Mouse (Mus musculus): ENCODE results near the gene Sf1.
A peak's percentile ranks its signal among the peaks of the same experiment; 100 is the strongest.

Sf1 gene

DNA sequence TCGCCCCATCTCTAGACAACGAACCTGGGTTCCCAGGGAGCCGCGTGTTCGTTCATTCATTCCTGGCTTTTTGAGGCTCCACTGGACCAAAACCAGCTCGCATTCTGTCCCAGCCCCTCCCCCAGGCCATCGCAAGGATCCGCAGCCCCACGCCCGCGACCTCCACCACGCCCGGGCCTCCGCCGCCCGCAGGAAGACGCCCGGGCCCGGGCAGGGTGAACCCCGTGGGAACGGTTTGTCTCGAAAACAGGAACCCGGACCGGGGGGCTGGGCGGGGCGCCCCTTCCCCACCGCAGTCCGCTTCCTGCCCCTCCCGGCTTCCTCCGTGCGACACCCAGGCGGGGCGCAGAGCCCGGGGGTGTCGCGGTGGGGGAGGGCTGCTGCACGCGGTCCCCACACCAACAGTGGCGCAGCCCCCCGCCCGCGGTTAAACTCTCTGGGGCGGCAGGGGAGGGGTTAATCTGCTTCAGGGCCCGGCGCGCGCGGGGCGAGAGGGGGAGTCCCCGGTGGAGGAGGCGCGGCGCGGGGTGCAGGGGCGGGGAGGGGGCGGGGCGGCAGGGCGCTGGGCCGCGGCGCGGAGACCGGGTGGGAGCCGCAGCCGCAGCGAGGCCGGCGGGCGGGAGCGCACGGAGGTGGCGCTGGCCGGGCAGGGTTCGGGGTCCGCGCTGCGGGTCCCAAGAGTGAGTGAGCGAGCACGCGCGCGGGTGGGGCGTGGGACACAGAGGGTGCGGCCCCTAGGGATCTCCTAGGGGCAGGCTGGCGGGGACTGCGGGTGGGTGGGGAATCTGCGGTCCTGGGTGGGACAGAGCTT, 36.0 kb downstream of the Sf1 start, which contains the start of gene Rasgrp2:
Gene Rasgrp2 (plus strand): TSS at position 56 of the 811 bp plus-strand sequence.
- no peak for DNase-seq (ENCODE audit: low spot score)

DNA sequence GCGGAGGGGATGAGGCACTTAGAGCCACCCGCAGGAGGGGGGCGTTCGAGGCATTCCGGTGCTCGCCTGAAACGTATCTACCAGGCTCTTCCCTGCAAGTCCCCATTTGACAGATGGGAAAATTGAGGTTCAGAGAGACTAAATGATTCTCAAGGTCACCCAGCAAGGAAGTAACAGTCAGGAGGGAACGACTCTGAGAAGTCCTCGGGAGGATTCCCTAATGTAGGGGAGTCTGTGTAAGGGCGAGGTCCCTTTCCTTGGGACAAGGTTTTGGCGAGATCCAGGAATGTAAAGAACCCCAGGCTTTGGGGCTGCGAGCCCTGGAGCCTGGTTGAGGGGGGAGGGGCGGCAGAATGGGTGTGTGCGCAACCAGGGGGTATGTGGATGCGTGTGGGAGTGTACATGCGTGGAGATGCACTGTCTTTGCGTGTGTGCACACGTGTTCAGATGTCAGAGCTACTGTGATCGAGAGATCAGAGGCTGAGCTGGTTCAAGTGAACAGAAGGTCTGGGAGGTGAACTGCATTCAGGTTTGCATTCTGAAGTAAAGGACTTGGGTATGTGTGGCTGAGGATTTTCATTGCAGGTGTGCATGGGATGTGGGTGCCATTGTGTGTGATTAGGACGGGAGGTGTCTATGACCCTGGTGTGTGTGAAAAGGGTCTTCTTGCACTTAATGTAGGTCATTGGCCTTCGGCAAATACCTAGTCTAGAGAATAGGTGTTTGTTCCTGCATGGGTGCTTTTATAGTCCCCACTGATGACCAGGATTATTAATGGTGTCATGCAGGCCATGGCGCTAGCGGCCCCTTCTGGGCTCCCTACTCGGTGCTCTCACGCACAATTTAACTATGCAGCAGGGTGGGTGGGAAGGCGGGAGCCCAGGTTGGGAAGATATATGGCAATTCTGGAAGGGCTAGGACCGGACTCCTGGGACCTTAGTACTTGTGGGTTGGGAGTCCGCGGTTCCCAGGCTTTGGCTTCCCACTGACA, 36.9 kb downstream of the Sf1 start:
- no peak for DNase-seq (ENCODE audit: low spot score)

DNA sequence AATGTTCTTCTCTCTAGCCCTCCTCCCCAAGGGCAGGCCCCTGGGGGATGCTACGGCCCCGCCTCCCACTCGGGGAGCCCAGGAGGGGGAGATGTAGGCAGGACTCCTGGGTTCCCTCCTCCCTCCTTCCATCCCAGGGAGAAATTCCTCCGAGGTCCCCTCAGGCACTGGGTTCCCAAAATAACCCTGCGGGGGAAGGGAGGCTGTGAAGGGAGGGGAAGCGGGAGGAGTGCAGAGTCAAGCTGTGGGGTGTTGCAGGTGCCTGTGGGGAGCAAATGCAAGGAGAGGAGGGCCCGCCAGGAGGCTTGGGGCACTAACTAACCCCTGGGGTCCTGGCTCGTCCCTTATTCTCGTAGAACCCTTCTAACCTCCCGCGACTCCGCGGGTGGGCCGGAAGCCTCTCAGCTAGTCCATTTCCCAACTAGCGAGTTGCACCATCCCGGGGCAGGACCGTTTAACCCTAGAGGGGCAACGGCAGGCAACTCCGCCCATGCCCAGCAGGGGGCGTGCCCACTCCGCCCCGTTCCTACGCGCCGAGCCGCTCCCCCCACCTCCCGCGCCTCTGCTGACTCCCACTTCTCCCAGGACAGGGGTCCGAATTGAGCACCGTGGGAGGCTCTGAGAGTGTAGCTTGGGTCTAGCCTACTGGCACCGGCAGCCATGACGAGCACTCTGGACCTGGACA, 37.8 kb downstream of the Sf1 start:
- DNase-seq (ENCODE audit: low spot score), result no peak

DNA sequence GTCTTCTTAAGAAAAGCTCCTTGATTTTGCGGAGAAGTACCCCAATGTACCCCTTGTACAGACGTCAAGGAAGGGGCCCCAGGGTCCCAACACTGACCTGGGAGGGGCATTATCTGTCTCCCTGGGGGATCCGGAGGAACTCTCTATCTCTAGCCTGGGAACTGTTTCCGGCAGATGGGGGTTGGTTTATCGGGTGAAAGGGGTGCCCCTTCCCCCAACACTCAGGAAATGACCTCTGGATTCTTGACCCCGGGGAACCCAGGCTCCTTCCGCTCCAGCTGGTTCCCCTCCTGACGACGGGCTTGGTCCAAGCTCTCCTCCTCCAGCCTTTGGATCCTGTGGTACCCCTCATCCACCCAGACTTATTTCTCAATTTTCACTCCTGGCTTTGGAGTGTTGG, 38.5 kb downstream of the Sf1 start:
- no peak for DNase-seq (ENCODE audit: low spot score)

DNA sequence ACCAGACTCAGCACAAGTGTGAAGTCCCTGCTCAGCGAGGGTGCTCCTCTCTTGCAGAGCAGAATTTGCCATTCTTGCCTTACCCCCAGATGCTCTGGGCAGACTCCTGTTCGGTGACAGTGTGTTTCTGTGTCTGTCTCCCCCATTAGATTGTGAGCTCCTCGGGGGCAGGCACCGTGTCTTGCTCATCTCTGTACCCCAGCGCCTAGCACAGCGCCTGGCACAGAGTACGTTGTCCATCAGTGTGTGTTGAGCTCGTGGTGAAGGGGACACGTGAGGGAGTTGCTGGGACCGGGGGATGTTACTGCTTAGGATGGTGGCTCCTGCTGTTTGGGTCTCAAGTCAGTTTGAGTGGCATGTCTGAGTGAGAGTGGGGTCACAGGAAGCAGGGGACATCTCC, 40.4 kb downstream of the Sf1 start:
- no peak for DNase-seq (ENCODE audit: low spot score)

DNA sequence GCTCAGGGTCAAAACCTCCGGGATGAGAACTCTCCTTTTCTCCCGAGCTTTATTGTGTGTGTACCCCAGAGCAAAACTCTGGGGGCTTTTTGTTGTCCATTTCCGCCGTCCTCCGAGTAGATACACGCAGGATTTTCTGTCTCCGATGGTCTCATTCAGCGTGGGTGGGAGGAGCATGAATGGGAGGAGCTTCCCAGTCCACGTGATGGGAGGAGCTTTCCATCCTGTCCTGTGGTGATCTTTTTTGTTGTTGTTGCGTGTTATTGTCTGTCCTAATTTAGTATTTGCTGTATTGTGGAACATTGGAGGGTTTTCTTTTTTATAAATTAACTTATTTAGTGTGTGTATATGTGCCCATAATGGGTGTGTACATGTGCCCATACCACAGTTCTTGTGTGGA, 41.9 kb downstream of the Sf1 start:
- no peak for DNase-seq (ENCODE audit: low spot score)

DNA sequence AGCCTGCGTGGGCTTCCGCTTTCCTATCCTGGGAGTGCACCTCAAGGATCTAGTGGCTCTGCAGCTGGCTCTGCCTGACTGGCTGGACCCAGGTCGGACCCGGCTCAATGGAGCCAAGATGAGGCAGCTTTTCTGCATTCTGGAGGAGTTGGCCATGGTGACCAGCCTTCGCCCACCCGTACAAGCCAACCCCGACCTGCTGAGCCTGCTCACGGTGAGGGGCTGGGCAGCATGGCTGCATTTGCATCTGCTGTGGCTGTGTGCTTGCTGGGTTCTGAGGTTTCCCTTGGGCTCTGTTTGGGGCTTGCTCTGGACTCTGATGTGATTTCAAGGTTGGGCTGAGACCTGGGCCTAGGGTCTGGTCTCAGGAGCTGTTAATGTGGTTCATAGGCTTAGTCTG, 43.6 kb downstream of the Sf1 start:
- DNase-seq (ENCODE audit: low spot score), result no peak

DNA sequence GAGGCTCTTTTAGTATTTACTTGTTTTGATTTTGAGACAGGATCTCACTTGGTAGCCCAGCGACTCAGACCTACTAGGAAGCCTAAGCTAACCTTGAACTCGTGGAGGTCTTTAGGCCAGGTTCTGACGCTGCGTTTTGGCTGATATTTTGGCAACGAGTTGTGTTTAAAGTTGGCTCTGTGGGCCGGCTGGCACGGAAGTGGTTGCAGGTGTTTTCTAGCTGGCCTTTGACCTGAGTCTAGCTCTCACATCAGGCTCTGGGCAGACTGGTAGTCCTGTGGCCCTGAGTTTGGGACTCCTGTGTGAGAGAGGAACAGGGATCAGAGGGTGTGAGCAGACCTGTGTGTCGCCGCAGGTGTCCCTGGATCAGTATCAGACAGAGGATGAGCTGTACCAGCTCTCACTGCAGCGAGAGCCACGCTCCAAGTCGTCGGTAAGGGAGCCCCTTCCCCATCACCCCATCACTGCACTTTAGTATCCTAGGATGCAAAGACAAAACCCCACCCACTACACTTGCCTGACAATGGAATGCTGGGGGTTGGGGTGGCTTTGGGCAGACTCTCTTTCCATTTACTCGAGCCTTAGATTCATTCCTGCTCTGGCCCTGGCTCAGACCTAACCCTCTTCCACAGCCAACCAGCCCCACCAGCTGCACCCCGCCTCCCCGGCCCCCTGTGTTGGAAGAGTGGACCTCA, 44.5 kb downstream of the Sf1 start:
- no peak for DNase-seq (ENCODE audit: low spot score)

DNA sequence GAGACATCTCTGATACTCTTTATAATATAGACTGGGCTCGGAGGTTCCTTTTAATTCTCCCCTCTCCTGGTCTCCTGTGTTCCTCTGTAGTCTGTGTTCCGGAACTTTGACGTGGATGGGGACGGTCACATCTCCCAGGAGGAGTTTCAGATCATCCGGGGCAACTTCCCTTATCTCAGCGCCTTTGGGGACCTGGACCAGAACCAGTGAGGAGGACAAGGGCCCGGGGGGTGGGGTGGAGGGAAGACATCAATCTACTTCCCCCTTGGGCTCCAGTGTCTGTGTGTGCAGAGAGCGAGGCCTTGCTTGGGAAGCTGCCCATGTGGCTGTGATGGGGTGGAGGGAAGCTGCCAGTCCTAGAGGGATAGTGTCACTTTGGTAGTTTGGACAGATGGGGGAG, 45.3 kb downstream of the Sf1 start:
- DNase-seq (ENCODE audit: low spot score), result no peak

DNA sequence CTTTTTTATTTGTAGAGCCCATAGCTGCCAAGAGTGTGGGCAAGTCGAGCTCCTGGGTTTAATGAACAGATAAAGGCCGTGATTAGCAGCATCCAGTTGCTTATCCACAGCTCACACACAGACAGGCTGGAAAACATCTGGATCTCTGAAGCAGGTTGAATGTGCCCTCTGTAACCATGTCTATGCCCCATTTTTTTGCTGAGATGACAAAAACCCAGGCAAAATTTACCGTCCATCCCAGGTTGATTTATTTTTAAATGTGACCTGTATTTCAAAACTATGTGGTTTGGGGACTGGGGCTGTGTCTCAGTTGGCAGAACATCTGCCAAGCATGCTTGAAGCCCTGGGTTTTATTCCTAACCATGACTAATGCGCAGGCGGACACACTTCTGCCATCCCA, 45.7 kb downstream of the Sf1 start:
- DNase-seq (ENCODE audit: low spot score), result no peak

DNA sequence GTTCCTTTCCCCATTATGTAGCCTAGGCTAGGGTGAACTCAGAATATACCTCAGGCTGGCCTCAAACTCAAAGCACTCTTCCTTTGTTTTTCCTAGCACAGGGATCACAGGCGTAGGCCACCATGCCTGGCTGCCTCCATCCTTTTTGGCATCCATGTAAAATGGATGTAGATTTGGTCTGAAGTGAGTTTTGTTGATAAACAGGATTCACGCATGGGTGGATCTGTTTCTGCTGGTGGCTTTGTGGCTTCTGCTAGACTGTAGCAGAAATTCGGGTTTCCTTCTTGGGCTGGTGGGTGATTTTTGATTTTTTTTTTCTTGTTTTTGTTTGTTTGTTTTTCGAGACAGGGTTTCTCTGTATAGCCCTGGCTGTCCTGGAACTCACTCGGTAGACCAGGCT, 46.4 kb downstream of the Sf1 start:
- no peak for DNase-seq (ENCODE audit: low spot score)

DNA sequence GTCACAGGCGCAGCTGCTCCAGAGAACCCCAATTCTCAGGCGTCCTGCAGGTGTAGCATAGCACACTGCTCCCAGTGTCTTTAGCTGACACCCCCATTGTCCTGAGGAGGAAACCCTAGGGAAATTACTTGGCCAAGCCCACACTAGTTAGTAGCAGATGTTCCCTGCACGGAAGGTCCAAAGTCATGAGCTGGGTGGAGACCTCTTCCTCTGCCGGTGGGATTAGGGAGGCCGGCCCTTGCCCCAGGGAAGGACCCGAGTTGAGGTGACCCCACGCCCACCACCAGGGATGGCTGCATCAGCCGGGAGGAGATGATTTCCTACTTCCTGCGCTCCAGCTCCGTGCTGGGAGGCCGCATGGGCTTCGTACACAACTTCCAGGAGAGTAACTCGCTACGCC, 49.3 kb downstream of the Sf1 start:
- DNase-seq (ENCODE audit: low spot score), result no peak

DNA sequence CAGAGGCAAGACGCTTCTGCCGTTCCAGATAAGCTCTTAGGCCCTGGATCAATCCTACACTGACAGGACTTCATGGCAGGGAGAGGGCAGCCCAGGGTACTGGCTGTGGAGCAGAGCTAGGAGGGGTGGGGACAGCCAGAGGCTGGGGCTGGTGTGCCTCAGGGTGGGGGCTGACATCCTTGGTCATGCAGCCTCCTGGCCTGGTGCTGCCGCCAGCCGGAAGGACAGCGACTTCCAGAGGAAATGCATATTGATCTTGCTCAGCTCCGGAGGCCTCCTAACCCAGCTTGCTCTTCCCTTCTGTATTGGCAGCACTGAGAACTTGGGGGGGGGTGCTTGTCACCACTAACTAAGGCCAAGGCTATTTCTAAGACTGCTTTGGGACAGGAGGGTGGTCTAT, 52.0 kb downstream of the Sf1 start:
- no peak for DNase-seq (ENCODE audit: low spot score)

DNA sequence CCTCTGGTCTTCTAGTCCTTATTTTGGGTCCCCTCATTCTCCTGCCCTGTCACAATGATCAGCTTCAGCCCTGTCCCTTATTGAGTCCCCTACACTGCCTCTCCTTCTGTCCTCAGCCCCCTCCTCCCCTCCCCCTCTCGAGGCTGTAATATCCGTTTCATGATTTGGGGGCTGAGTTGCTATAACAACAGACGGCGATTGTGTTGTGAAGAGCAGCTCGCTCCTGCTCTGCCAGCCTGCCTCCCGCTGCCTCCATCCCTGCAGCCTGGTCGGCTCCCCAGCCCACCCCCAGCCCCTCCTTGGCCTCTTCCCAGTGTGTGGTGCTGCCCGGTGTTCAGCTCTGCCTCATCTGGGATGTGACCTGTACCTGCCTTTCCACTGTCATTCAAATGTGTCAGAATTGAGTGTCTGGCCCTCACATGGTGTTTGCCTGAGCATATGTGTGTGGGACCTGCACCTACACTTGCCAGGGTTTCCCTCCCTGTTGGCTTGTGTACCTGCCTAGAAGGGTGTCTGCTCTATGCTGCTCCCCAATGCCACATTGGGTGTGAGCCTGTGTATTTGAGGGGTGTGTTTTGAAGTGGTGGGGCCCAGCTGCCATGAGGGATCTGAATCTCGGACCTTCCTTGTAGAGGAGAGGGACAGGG, 52.8 kb downstream of the Sf1 start:
- DNase-seq (ENCODE audit: low spot score), result no peak

DNA sequence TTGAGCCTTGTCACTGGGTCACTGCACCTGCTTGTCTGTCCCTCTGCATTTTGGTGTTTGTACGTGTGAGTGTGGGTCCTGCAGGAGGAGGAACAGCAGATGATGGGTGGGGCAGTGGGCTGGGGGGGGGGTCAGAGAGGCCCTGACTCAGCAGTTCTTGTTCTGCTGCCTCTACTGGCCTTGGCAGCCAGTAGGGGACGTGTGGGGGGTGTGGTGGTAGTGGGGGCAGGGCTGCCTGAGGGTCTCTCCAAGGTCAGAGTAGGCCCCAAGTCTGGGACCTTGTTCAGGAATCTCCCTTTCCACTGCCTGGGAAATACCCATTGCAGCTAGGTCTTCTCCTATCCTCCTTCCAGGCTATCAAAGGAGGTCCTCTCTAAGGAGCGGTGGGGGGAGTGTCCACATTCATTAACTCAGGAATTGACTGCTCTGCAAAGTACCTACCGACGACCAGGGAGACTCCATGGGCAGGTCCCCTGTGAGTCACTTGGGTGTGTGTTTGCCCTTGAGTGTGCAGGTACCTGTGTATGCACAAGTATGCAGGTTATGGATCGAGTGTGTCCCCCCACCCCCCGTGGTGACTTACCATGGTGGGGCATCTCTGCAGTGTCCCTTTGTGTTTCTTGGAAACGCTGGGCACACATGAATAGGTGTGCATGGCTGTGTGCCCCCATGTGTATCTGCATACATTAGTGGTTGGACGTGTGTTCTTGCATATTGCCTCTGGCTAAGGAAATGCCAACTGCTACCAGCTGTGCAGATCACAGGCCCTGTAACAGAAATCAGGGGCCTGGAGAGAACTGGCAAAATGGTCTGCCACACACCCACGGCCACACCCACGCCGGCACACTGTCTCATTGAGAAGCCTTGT, 53.6 kb downstream of the Sf1 start:
- DNase-seq (ENCODE audit: low spot score), result no peak

DNA sequence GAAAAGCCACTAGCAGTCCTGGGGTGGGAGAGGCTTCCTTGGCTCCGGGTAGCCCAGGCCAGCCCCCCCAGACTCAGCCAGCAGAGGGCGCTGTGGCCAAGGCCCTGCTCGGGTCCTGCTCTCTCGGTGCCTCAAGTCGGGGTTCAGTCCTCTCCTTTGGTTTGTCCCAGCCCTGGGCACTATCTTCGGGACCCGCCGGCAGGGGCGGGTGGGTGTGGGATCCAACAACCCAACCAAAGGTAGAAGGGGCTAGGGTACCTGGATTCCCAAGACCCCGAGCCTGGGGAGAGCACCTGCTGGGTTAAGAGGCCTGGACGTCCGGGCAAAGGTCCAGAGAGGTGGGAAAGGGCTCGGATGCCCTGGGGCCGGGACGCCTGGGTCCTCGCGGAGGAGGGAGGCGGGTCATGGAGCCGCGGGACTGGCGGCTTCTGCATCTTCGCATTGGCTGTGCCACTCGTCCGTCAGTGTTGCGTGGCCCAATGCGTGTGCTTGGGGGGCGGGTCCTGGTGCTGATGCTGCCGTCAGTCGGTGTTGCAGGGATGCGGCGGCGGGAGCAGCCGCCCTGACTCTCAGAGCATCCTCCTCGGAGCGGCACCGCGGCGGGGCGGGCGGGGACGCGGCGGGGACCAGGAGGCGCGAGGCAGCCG, 54.9 kb downstream of the Sf1 start, which contains the start of gene Nrxn2:
Gene Nrxn2 (plus strand): TSS at position 499 of the 647 bp plus-strand sequence.
- peak; percentile 35 for DNase-seq (ENCODE audit: low spot score)

DNA sequence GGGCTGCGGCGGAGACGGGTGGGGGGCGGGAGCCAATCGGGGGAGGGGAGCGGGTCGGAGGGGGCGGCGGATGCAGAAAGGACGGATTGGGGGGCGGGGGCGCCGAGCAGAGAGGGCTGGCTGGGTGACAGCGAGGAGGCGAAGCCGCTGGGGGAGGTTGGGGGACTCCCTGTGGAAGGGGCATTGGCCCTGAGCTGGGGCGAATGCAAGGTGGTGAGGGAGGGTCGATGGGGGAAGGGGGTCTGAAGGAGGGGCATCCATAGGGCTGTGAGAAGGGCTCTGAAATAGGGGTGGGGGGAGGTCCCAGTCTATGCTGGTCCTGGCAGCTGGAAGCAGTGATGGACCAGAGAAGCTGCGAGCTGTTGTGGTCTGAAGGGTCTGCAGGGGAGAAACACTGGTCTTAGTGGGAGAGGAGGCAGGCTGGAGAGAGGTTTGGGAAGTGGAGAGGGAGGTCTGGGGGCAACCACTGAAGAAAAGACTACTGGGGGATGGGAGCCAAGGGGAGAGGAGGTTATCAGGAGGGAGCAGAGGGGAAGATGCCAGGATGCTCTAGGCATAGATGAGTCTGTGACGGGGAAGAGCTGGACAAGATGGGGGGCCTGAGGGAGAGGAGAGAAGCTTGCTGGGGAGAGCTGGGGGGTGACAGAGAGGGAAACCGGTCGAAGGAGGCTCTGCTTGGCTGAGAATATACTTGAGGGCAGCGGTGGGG, 55.6 kb downstream of the Sf1 start:
- DNase-seq (ENCODE audit: low spot score), result no peak

DNA sequence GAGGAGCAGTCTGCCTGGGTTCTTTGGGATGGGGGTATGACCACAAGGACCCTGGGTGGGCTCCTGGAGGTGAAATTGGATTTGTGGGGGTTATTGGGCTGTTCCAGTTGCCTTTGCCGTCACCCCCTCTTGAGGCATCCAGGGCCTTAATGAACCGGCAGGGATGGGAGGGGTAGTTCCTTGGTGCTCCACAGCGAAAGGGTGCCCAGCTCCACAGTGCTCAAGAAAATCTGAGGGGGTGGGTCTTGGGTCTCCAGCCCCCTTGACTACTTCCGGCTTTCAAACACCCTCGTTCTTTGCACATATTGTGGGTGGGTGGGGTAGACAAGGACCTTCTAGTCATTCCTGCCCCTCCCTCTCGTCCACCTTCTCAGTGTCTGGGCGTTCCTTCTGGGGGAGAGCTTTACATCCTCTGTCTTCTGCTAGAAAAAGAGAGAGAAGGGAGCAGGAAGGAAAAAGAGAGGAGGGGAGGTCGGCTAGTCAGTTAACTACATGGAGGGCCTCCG, 56.4 kb downstream of the Sf1 start:
- DNase-seq (ENCODE audit: low spot score), result no peak

All from adipocyte (in vitro differentiated cells).